Mouse (Mus musculus) MEL (cell line): ENCODE measurements around the gene Acr. TPM values are rescaled to one million over a fixed set of nuclear protein-coding genes. Genes with fewer than 3 reads are reported as not detected.

Source experiments
- DNase-seq: peaks from one replicate; pipeline ENCODE4 v3.0.0; 2011; ENCODE audit warnings: low read depth, low spot score
- H3K27ac ChIP-seq: 2 replicates; pipeline ENCODE4 v1.5.1; 2012; ENCODE audit warnings: low read depth, mild to moderate bottlenecking, control low read depth, low read length, moderate library complexity; ENCODE audit not compliant: control insufficient read depth
- H3K27me3 ChIP-seq, 2 experiments: fragments of 150-350 bp in 1 of 2; sonication (generic) in 1 of 2; 2 replicates each; pipeline ENCODE4 v1.6.1; 2012; ENCODE audit warnings: low read length in 2 of 2, mild to moderate bottlenecking in 2 of 2, improper control_type of control experiment in 1 of 2, moderate library complexity in 1 of 2; ENCODE audit not compliant: insufficient read depth in 2 of 2, control insufficient read depth in 1 of 2
- H3K36me3 ChIP-seq, 2 experiments: 2 replicates each; pipeline ENCODE4 v1.6.1; 2012 to 2014; ENCODE audit warnings: low read length in 2 of 2, improper control_type of control experiment in 1 of 2, inconsistent platforms in 1 of 2, mild to moderate bottlenecking in 1 of 2; ENCODE audit not compliant: insufficient read depth in 2 of 2, control insufficient read depth in 1 of 2
- H3K4me1 ChIP-seq, 2 experiments: fragments of 150-350 bp in 1 of 2; sonication (generic) in 1 of 2; 2 replicates each; pipeline ENCODE4 v1.6.1; 2012; ENCODE audit warnings: low read length in 2 of 2, improper control_type of control experiment in 1 of 2, mild to moderate bottlenecking in 1 of 2; ENCODE audit not compliant: insufficient read depth in 2 of 2, control insufficient read depth in 1 of 2
- H3K4me3 ChIP-seq, 2 experiments: fragments of 150-350 bp in 1 of 2; sonication (generic) in 1 of 2; 2 replicates each; pipeline ENCODE4 v1.5.1; 2012; ENCODE audit warnings: low read depth in 2 of 2, low read length in 2 of 2, mild to moderate bottlenecking in 2 of 2, moderate library complexity in 2 of 2, control low read depth in 1 of 2, improper control_type of control experiment in 1 of 2; ENCODE audit not compliant: control insufficient read depth in 1 of 2, insufficient read depth in 1 of 2
- H3K79me2 ChIP-seq: 2 replicates; pipeline ENCODE4 v1.6.1; 2012; ENCODE audit warnings: mild to moderate bottlenecking, low read length, moderate library complexity; ENCODE audit not compliant: control insufficient read depth, poor library complexity, insufficient read depth
- H3K9ac ChIP-seq: 2 replicates; pipeline ENCODE4 v1.6.1; 2012; ENCODE audit warnings: low read depth, mild to moderate bottlenecking, control low read depth, low read length, moderate library complexity; ENCODE audit not compliant: control insufficient read depth, poor library complexity, severe bottlenecking
- H3K9me3 ChIP-seq: fragments of 150-350 bp; sonication (generic); replicated peaks from 2 replicates; pipeline ENCODE4 v1.6.1; 2012; ENCODE audit warnings: mild to moderate bottlenecking, low read length, improper control_type of control experiment, moderate library complexity; ENCODE audit not compliant: insufficient read depth
- EP300 ChIP-seq, 2 experiments: IDR thresholded peaks; 2 replicates each; pipeline ENCODE4 v1.6.1; 2011; ENCODE audit warnings: improper control_type of control experiment in 2 of 2, low read length in 2 of 2, low read depth in 1 of 2, mild to moderate bottlenecking in 1 of 2
- GABPA ChIP-seq: IDR thresholded peaks from 2 replicates; pipeline ENCODE4 v1.6.1; 2012; ENCODE audit warnings: low read depth, mild to moderate bottlenecking, inconsistent platforms, low read length, improper control_type of control experiment, moderate library complexity
- HCFC1 ChIP-seq: IDR thresholded peaks from 2 replicates; pipeline ENCODE4 v1.6.1; 2012; ENCODE audit warnings: low read depth, mild to moderate bottlenecking, inconsistent platforms, low read length, improper control_type of control experiment, moderate library complexity
- JUND ChIP-seq: IDR thresholded peaks from 2 replicates; pipeline ENCODE4 v1.6.1; 2011; ENCODE audit warnings: low read depth, mild to moderate bottlenecking, improper control_type of control experiment, low read length
- KAT2A ChIP-seq: conservative IDR thresholded peaks from 2 replicates; pipeline ENCODE4 v1.6.1; 2012; ENCODE audit warnings: low read depth, low read length, improper control_type of control experiment, inconsistent platforms
- MAZ ChIP-seq: IDR thresholded peaks from 2 replicates; pipeline ENCODE4 v1.6.1; 2012; ENCODE audit warnings: low read depth, mild to moderate bottlenecking, inconsistent platforms, low read length, improper control_type of control experiment
- MYB ChIP-seq: IDR thresholded peaks from 2 replicates; pipeline ENCODE4 v1.6.1; 2011; ENCODE audit warnings: mild to moderate bottlenecking, low read depth, low read length, improper control_type of control experiment
- MYC ChIP-seq: IDR thresholded peaks from 2 replicates; pipeline ENCODE4 v1.6.1; 2011; ENCODE audit warnings: low read depth, mild to moderate bottlenecking, low read length, improper control_type of control experiment, moderate library complexity
- NELFE ChIP-seq: IDR thresholded peaks from 2 replicates; pipeline ENCODE4 v1.6.1; 2011; ENCODE audit warnings: low read depth, low read length, improper control_type of control experiment
- NRF1 ChIP-seq: IDR thresholded peaks from 2 replicates; pipeline ENCODE4 v1.6.1; 2014; ENCODE audit warnings: low read depth, mild to moderate bottlenecking, inconsistent platforms, low read length, improper control_type of control experiment, moderate library complexity; ENCODE audit not compliant: poor library complexity, insufficient read depth, severe bottlenecking
- POLR2A ChIP-seq, 2 experiments: IDR thresholded peaks; 2 replicates each; pipeline ENCODE4 v1.6.1; 2011 to 2012; ENCODE audit warnings: low read length in 2 of 2, mild to moderate bottlenecking in 2 of 2, control low read depth in 1 of 2, improper control_type of control experiment in 1 of 2, low read depth in 1 of 2, moderate library complexity in 1 of 2; ENCODE audit not compliant: control insufficient read depth in 1 of 2, insufficient read depth in 1 of 2, poor library complexity in 1 of 2
- POLR2AphosphoS5 ChIP-seq: IDR thresholded peaks from 2 replicates; pipeline ENCODE4 v1.6.1; 2012; ENCODE audit warnings: low read depth, borderline replicate concordance, mild to moderate bottlenecking, inconsistent platforms, low read length, moderate library complexity, mixed read lengths
- TAL1 ChIP-seq: IDR thresholded peaks from 2 replicates; pipeline ENCODE4 v1.6.1; 2012; ENCODE audit warnings: mild to moderate bottlenecking, inconsistent platforms, low read length, moderate library complexity, mixed read lengths
- UBTF ChIP-seq: IDR thresholded peaks from 2 replicates; pipeline ENCODE4 v1.6.1; 2012; ENCODE audit warnings: low read depth, mild to moderate bottlenecking, inconsistent platforms, low read length, improper control_type of control experiment, moderate library complexity, borderline replicate concordance; ENCODE audit not compliant: insufficient read depth
- USF1 ChIP-seq: IDR thresholded peaks from 2 replicates; pipeline ENCODE4 v1.6.1; 2014; ENCODE audit warnings: low read depth, mild to moderate bottlenecking, inconsistent platforms, low read length, improper control_type of control experiment, moderate library complexity
- ZC3H11A ChIP-seq: IDR thresholded peaks from 2 replicates; pipeline ENCODE4 v1.6.1; 2012; ENCODE audit warnings: low read depth, mild to moderate bottlenecking, inconsistent platforms, low read length, improper control_type of control experiment
- ZMIZ1 ChIP-seq: IDR thresholded peaks from 2 replicates; pipeline ENCODE4 v1.6.1; 2012; ENCODE audit warnings: low read depth, mild to moderate bottlenecking, inconsistent platforms, low read length, improper control_type of control experiment, moderate library complexity
- ZNF384 ChIP-seq: IDR thresholded peaks from 2 replicates; pipeline ENCODE4 v1.6.1; 2012; ENCODE audit warnings: low read depth, mild to moderate bottlenecking, inconsistent platforms, low read length, improper control_type of control experiment
- polyA plus RNA-seq, 2 experiments: library from polyadenylated mRNA; stranded (reverse) in 1 of 2; unstranded in 1 of 2; fragments of >175 nt in 1 of 2; fragments of >200 nt in 1 of 2; gene quantifications; 2 replicates each; pipeline versions ENCODE4 v1.2.1 to v1.2.4; 2012; ENCODE audit warnings: low replicate concordance in 2 of 2, low read depth in 1 of 2; ENCODE audit not compliant: insufficient read length in 2 of 2, insufficient read depth in 1 of 2, missing spikeins in 1 of 2
- total RNA-seq: library from RNA; depleted of rRNA; stranded (reverse); fragments of 300-350 nt; gene quantifications from 2 replicates; pipeline ENCODE4 v1.2.3, GENCODE M21; 2012

Gene Acr
- total and polyA plus RNA-seq, 3 experiments, result 0.15 TPM; not detected in 2

DNA sequence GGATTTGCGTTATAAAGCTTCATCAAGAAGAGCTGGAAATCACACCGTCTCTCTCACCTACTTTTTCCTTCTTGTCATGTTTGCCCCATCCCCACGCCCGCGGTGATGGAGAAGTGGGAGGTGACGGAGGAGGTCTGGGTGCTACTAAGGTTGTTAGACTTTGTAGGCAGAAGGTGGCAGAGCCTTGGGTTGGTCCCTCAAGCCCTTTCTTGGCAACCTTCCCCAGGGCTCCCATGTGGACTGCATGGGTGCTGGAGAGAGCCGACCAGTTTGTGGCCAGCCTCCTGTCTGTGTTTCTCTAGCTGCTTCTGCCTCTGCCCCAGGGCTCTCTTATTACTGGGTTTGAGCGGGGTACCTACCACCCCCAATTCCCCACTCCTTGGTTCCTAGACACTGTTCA lies 17.6 kb upstream of the Acr start:
- no peaks in the 10 kb centered on the region for H3K27me3 ChIP-seq
- H3K4me1 ChIP-seq, result no peaks in the 10 kb centered on the region
- H3K27ac ChIP-seq, result no peak overlapping the region
- no peaks in the 10 kb centered on the region; a peak in 1 of 4 replicates for H3K36me3 ChIP-seq
- no peaks in the 10 kb centered on the region for H3K9me3 ChIP-seq
- no peak overlapping the region for H3K4me3 ChIP-seq
- TF ChIP-seq MAZ (no peak), POLR2AphosphoS5 (no peak), USF1 (no peak), ZMIZ1 (no peak), GABPA (no peak), MYC (no peak), UBTF (no peak)
- H3K79me2 ChIP-seq, result no peaks in the 10 kb centered on the region
- no peak for DNase-seq
- no peak overlapping the region for H3K9ac ChIP-seq

DNA sequence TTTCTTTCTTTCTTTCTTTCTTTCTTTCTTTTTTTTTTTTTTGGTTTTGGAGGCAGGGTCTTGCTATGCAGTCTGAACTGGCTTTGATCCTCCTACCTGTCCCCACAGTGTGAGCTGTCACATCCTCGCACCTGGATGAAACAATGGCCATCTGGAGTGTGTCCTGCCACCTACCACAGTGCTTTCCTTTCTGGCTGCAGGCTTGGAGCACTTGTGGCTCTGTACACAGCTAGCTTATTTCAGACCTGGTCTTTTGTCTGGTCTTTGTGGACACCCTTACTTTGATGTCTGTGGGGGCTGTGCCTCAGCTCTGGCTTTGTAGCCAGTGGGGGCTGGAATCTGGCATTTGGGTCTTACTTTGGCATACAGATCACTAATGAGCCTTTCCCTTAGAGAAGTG lies 16.4 kb upstream of the Acr start:
- no peaks in the 10 kb centered on the region for H3K27me3 ChIP-seq
- DNase-seq, result no peak
- TF ChIP-seq ZC3H11A (no peak), POLR2AphosphoS5 (no peak), UBTF (no peak), NRF1 (no peak), TAL1 (no peak), ZMIZ1 (no peak), KAT2A (no peak), POLR2A (IDR thresholded peaks at IDR 0.05; ENCODE audit: control insufficient read depth in 1 of 2, insufficient read depth in 1 of 2, low read depth in 1 of 2, low read length in 2 of 2, poor library complexity in 1 of 2) (no peak), GABPA (no peak), ZNF384 (no peak), HCFC1 (no peak), JUND (no peak), EP300 (IDR thresholded peaks at IDR 0.05; ENCODE audit: low read depth in 1 of 2, low read length in 2 of 2) (no peak), NELFE (no peak), MYB (no peak), MAZ (no peak)
- TF ChIP-seq, all 39 proteins: peak for 0
- no peak overlapping the region for H3K9ac ChIP-seq
- no peaks in the 10 kb centered on the region for H3K79me2 ChIP-seq
- no peaks in the 10 kb centered on the region for H3K36me3 ChIP-seq
- no peaks in the 10 kb centered on the region for H3K4me1 ChIP-seq
- no peak overlapping the region for H3K4me3 ChIP-seq
- H3K9me3 ChIP-seq, result no peaks in the 10 kb centered on the region
- no peak overlapping the region for H3K27ac ChIP-seq
